Mouse (Mus musculus): ENCODE measurements around the gene Kcnj4. TPM values are rescaled to one million over a fixed set of nuclear protein-coding genes. Genes with fewer than 3 reads are reported as not detected.

Kcnj4 gene
- polyA plus RNA-seq, 1 experiment from 2014 or later: not detected

- Histone ChIP-seq H3K4me3 (peak overlapping the region; percentile 69; the same call in 1 of the 2 replicates), H3K27me3 (ENCODE audit: poor library complexity, severe bottlenecking) (peaks cover 100% of the 10 kb centered on the region), H3K9me3 (no peaks in the 10 kb centered on the region), H3K36me3 (replicated peaks) (no peaks in the 10 kb centered on the region), H3K4me1 (peaks cover 49% of the 10 kb centered on the region), H3K27ac (no peak overlapping the region)
- WGBS: 37% methylated on average over 7 of the region's 7 CpGs
- no peak for DNase-seq (ENCODE audit: extremely low spot score, low spot score)
Measured at GRCm38 (mm10) chr15:79506460-79506859, 1.4 kb upstream of the Kcnj4 start.

- DNase-seq (ENCODE audit: extremely low spot score, low spot score): peak; percentile 80
- H3K4me3 ChIP-seq: peak overlapping the region; percentile 69
- H3K27ac ChIP-seq: peak overlapping the region; percentile 79
- H3K27me3 ChIP-seq (ENCODE audit: poor library complexity, severe bottlenecking): peaks cover 100% of the 10 kb centered on the region
- WGBS: under 1% methylated on average over 60 of the region's 71 CpGs
- H3K36me3 ChIP-seq (replicated peaks): no peaks in the 10 kb centered on the region
- H3K4me1 ChIP-seq: peaks cover 44% of the 10 kb centered on the region
- H3K9me3 ChIP-seq: no peaks in the 10 kb centered on the region
Measured at GRCm38 (mm10) chr15:79505616-79506283, 709 bp upstream of the Kcnj4 start.

- no peak overlapping the region for H3K27ac ChIP-seq
- DNase-seq (ENCODE audit: extremely low spot score, low spot score): no peak
- H3K9me3 ChIP-seq: no peaks in the 10 kb centered on the region
- 69% methylated on average over 5 of the region's 5 CpGs for WGBS
- peaks cover 52% of the 10 kb centered on the region for H3K4me1 ChIP-seq
- H3K27me3 ChIP-seq (ENCODE audit: poor library complexity, severe bottlenecking): peaks cover 100% of the 10 kb centered on the region
- H3K36me3 ChIP-seq (replicated peaks): no peaks in the 10 kb centered on the region
- no peak overlapping the region for H3K4me3 ChIP-seq
Measured at GRCm38 (mm10) chr15:79503438-79503837, 1.6 kb downstream of the Kcnj4 start.

- peaks cover 100% of the 10 kb centered on the region for H3K27me3 ChIP-seq (ENCODE audit: poor library complexity, severe bottlenecking)
- DNase-seq (ENCODE audit: extremely low spot score, low spot score): no peak
- peaks cover 51% of the 10 kb centered on the region for H3K4me1 ChIP-seq
- H3K9me3 ChIP-seq: no peaks in the 10 kb centered on the region
- 21% methylated on average over 18 of the region's 18 CpGs for WGBS
- H3K36me3 ChIP-seq (replicated peaks): no peaks in the 10 kb centered on the region
- H3K27ac ChIP-seq: no peak overlapping the region
- H3K4me3 ChIP-seq: no peak overlapping the region
Measured at GRCm38 (mm10) chr15:79502891-79503341, 2.1 kb downstream of the Kcnj4 start.

GRCm38 (mm10) chr15:79500110-79500509 lies 4.9 kb downstream of the Kcnj4 start:
- 89% methylated on average over 17 of the region's 17 CpGs for WGBS
- no peak for DNase-seq (ENCODE audit: extremely low spot score, low spot score)
- H3K27ac ChIP-seq: no peak overlapping the region
- peaks cover 27% of the 10 kb centered on the region for H3K4me1 ChIP-seq
- H3K36me3 ChIP-seq (replicated peaks): no peaks in the 10 kb centered on the region
- no peaks in the 10 kb centered on the region for H3K9me3 ChIP-seq
- H3K27me3 ChIP-seq (ENCODE audit: poor library complexity, severe bottlenecking): peaks cover 82% of the 10 kb centered on the region
- H3K4me3 ChIP-seq: no peak overlapping the region

- no peak overlapping the region for H3K27ac ChIP-seq
- no peak overlapping the region for H3K4me3 ChIP-seq
- 67% methylated on average over 18 of the region's 18 CpGs for WGBS
- no peak for DNase-seq (ENCODE audit: extremely low spot score, low spot score)
- H3K36me3 ChIP-seq (replicated peaks): no peaks in the 10 kb centered on the region
- peaks cover 61% of the 10 kb centered on the region for H3K27me3 ChIP-seq (ENCODE audit: poor library complexity, severe bottlenecking)
- H3K4me1 ChIP-seq: peaks cover 3% of the 10 kb centered on the region; the same call in 1 of the 2 replicates
- no peaks in the 10 kb centered on the region for H3K9me3 ChIP-seq
Measured at GRCm38 (mm10) chr15:79493527-79493926, 11.5 kb downstream of the Kcnj4 start.

GRCm38 (mm10) chr15:79489463-79489862 lies 15.6 kb downstream of the Kcnj4 start:
- Histone ChIP-seq H3K4me3 (no peak overlapping the region), H3K27me3 (ENCODE audit: poor library complexity, severe bottlenecking) (peaks cover 41% of the 10 kb centered on the region), H3K27ac (no peak overlapping the region), H3K4me1 (peaks cover 3% of the 10 kb centered on the region; the same call in 1 of the 2 replicates), H3K9me3 (no peaks in the 10 kb centered on the region), H3K36me3 (replicated peaks) (no peaks in the 10 kb centered on the region)
- 85% methylated on average over 11 of the region's 11 CpGs for WGBS
- no peak for DNase-seq (ENCODE audit: extremely low spot score, low spot score)

- no peak for DNase-seq (ENCODE audit: extremely low spot score, low spot score)
- H3K4me3 ChIP-seq: no peak overlapping the region
- H3K4me1 ChIP-seq: peaks cover 17% of the 10 kb centered on the region
- no peaks in the 10 kb centered on the region for H3K9me3 ChIP-seq
- no peak overlapping the region for H3K27ac ChIP-seq
- 11% methylated on average over 15 of the region's 15 CpGs for WGBS
- no peaks in the 10 kb centered on the region for H3K36me3 ChIP-seq (replicated peaks)
- H3K27me3 ChIP-seq (ENCODE audit: poor library complexity, severe bottlenecking): peaks cover 48% of the 10 kb centered on the region
Measured at GRCm38 (mm10) chr15:79481181-79481688, 23.8 kb downstream of the Kcnj4 start.

- 70% methylated on average over 6 of the region's 6 CpGs for WGBS
- H3K4me3 ChIP-seq: no peak overlapping the region
- no peak overlapping the region for H3K27ac ChIP-seq
- no peaks in the 10 kb centered on the region for H3K36me3 ChIP-seq (replicated peaks)
- peaks cover 40% of the 10 kb centered on the region for H3K27me3 ChIP-seq (ENCODE audit: poor library complexity, severe bottlenecking)
- H3K9me3 ChIP-seq: peaks cover 2% of the 10 kb centered on the region; the same call in 1 of the 2 replicates
- DNase-seq (ENCODE audit: extremely low spot score, low spot score): no peak
- H3K4me1 ChIP-seq: peaks cover 17% of the 10 kb centered on the region
Measured at GRCm38 (mm10) chr15:79477227-79477626, 27.8 kb downstream of the Kcnj4 start.

- 56% methylated on average over 12 of the region's 12 CpGs for WGBS
- peaks cover 11% of the 10 kb centered on the region for H3K4me1 ChIP-seq
- no peaks in the 10 kb centered on the region for H3K36me3 ChIP-seq (replicated peaks)
- no peak overlapping the region for H3K4me3 ChIP-seq
- H3K27ac ChIP-seq: no peak overlapping the region
- peaks cover 5% of the 10 kb centered on the region; the same call in 1 of the 2 replicates for H3K27me3 ChIP-seq (ENCODE audit: poor library complexity, severe bottlenecking)
- DNase-seq (ENCODE audit: extremely low spot score, low spot score): no peak
- H3K9me3 ChIP-seq: peaks cover 2% of the 10 kb centered on the region; the same call in 1 of the 2 replicates
Measured at GRCm38 (mm10) chr15:79473638-79474355, 31.2 kb downstream of the Kcnj4 start.

- no peaks in the 10 kb centered on the region for H3K36me3 ChIP-seq (replicated peaks)
- DNase-seq (ENCODE audit: extremely low spot score, low spot score): no peak
Measured at GRCm38 (mm10) chr15:79473042-79473441, 32.0 kb downstream of the Kcnj4 start.

GRCm38 (mm10) chr15:79471095-79471494 lies 33.9 kb downstream of the Kcnj4 start:
- 58% methylated on average over 10 of the region's 10 CpGs for WGBS
- H3K4me3 ChIP-seq: peak overlapping the region; percentile 42
- peaks cover 14% of the 10 kb centered on the region for H3K27me3 ChIP-seq (ENCODE audit: poor library complexity, severe bottlenecking)
- H3K9me3 ChIP-seq: peaks cover 2% of the 10 kb centered on the region; the same call in 1 of the 2 replicates
- no peaks in the 10 kb centered on the region for H3K36me3 ChIP-seq (replicated peaks)
- peaks cover 15% of the 10 kb centered on the region for H3K4me1 ChIP-seq
- DNase-seq (ENCODE audit: extremely low spot score, low spot score): no peak
- H3K27ac ChIP-seq: no peak overlapping the region

More at GRCm38 (mm10) chr15:79473042-79473441, 32.0 kb downstream of the Kcnj4 start:
- Histone ChIP-seq H3K4me1 (peaks cover 8% of the 10 kb centered on the region), H3K27me3 (ENCODE audit: poor library complexity, severe bottlenecking) (peaks cover 3% of the 10 kb centered on the region), H3K4me3 (no peak overlapping the region), H3K27ac (no peak overlapping the region), H3K9me3 (peaks cover 2% of the 10 kb centered on the region; the same call in 1 of the 2 replicates)
- 79% methylated on average over 5 of the region's 5 CpGs for WGBS

- H3K9me3 ChIP-seq: peaks cover under 1% of the 10 kb centered on the region; the same call in 1 of the 2 replicates
- peak overlapping the region; percentile 42 for H3K4me3 ChIP-seq
- WGBS: 29% methylated on average over 17 of the region's 17 CpGs
- peaks cover 15% of the 10 kb centered on the region for H3K4me1 ChIP-seq
- H3K27me3 ChIP-seq (ENCODE audit: poor library complexity, severe bottlenecking): peaks cover 14% of the 10 kb centered on the region
- H3K27ac ChIP-seq: no peak overlapping the region
- no peak for DNase-seq (ENCODE audit: extremely low spot score, low spot score)
- no peaks in the 10 kb centered on the region for H3K36me3 ChIP-seq (replicated peaks)
Measured at GRCm38 (mm10) chr15:79470583-79470982, 34.5 kb downstream of the Kcnj4 start.
